Mouse (Mus musculus) lung, postnatal 0 days (tissue): ENCODE measurements around the gene Upb1.

Source experiments
- CTCF ChIP-seq: IDR thresholded peaks from 2 replicates; pipeline ENCODE4 v1.5.1; 2016; ENCODE audit warnings: antibody characterized with exemption, mild to moderate bottlenecking
- EP300 ChIP-seq: IDR thresholded peaks from 2 replicates; pipeline ENCODE4 v1.6.1; 2016; ENCODE audit warnings: antibody characterized with exemption, mild to moderate bottlenecking, control low read depth

- TF ChIP-seq CTCF: peak; percentile 95
- TF ChIP-seq EP300: no peak
Observed at GRCm38 (mm10) chr10:75436604-75437217, 35.8 kb downstream of the Upb1 start.
